Mouse (Mus musculus) lung, embryonic 15.5 days (tissue): ENCODE results near the gene Ciita. TPM values are rescaled to one million over a fixed set of nuclear protein-coding genes. Genes with fewer than 3 reads are reported as not detected.

Source experiments
- ATAC-seq: fragments of 200-750 bp; cut with Nextera tagmentation; 2 replicates; pipeline ENCODE4 v1.8.0; 2017; ENCODE audit warnings: moderate number of reproducible peaks, borderline replicate concordance; ENCODE audit not compliant: low FRiP score, low TSS enrichment; ENCODE audit errors: extremely low read depth
- H3K27ac ChIP-seq: fragments of 300-500 bp; sonication (generic); 2 replicates; pipeline ENCODE4 v1.5.1; 2015; ENCODE audit warnings: moderate library complexity, mild to moderate bottlenecking, inconsistent platforms
- H3K27me3 ChIP-seq: fragments of 300-500 bp; sonication (generic); 2 replicates; pipeline ENCODE4 v1.6.1; 2015; ENCODE audit warnings: inconsistent platforms
- H3K36me3 ChIP-seq: fragments of 300-500 bp; sonication (generic); 2 replicates; pipeline ENCODE4 v1.6.1; 2015; ENCODE audit warnings: inconsistent platforms
- H3K4me1 ChIP-seq: fragments of 300-500 bp; sonication (generic); 2 replicates; pipeline ENCODE4 v1.6.1; 2015; ENCODE audit warnings: inconsistent platforms
- H3K4me2 ChIP-seq: fragments of 300-500 bp; sonication (generic); 2 replicates; pipeline ENCODE4 v1.6.1; 2015; ENCODE audit warnings: inconsistent platforms, mild to moderate bottlenecking, moderate library complexity
- H3K4me3 ChIP-seq: fragments of 300-500 bp; sonication (generic); 2 replicates; pipeline ENCODE4 v1.5.1; 2015; ENCODE audit warnings: mild to moderate bottlenecking, inconsistent platforms
- H3K9ac ChIP-seq: fragments of 300-500 bp; sonication (generic); 2 replicates; pipeline ENCODE4 v1.6.1; 2015; ENCODE audit warnings: inconsistent platforms
- H3K9me3 ChIP-seq: fragments of 300-500 bp; sonication (generic); 2 replicates; pipeline ENCODE4 v1.6.1; 2016; ENCODE audit warnings: inconsistent platforms
- WGBS: fragments of 180-500 bp; shearing (Covaris S2); methylation state at CpG from one replicate; pipeline ENCODE4 v1.1.7; 2015; 5-methylcytosine and 5-hydroxymethylcytosine counted together
- polyA plus RNA-seq: library from polyadenylated mRNA; unstranded; fragments of >200 nt; fragmentation: Nextera tagmentation; extraction: Ambion mirVana; gene quantifications from 2 replicates; pipeline ENCODE4 v1.2.1, GENCODE M21; 2015

Ciita gene
- polyA plus RNA-seq, 1 experiment from 2014 or later, result 1.00 TPM

DNA sequence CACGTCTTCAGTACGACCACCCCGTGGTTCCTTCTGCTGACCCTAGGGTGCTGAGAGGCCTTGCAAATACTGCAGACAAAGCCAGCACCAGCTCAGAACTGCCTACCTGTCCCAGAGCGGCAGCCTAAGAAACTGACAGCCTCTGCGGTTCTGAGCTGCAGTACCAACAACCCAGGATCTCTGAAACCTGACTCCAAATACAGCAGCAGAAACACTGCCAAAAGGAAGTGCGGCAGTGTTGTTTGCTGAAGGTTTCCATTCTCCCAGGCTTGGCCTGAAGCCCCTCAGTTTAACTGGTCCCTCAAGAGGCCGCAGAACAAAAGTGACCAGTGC lies 61.7 kb downstream of the Ciita start:
- H3K4me2 ChIP-seq, result peak overlapping the region; percentile 85
- peak overlapping the region; percentile 72 for H3K4me3 ChIP-seq
- H3K36me3 ChIP-seq, result no peaks in the 10 kb centered on the region
- no peaks in the 10 kb centered on the region for H3K27me3 ChIP-seq
- no peaks in the 10 kb centered on the region for H3K9me3 ChIP-seq
- no peak for ATAC-seq
- H3K9ac ChIP-seq, result peak overlapping the region; percentile 83
- peaks cover 45% of the 10 kb centered on the region for H3K4me1 ChIP-seq
- 8% methylated on average over 7 of the region's 7 CpGs for WGBS
- H3K27ac ChIP-seq, result peak overlapping the region; percentile 89

- peak overlapping the region; percentile 72 for H3K4me3 ChIP-seq
- H3K4me1 ChIP-seq, result peaks cover 45% of the 10 kb centered on the region
- H3K27ac ChIP-seq, result peak overlapping the region; percentile 89
- H3K27me3 ChIP-seq, result no peaks in the 10 kb centered on the region
- H3K9ac ChIP-seq, result peak overlapping the region; percentile 83
- H3K4me2 ChIP-seq, result peak overlapping the region; percentile 85
- ATAC-seq, result peak; percentile 6
- no peaks in the 10 kb centered on the region for H3K9me3 ChIP-seq
- 2% methylated on average over 22 of the region's 22 CpGs for WGBS
- no peaks in the 10 kb centered on the region for H3K36me3 ChIP-seq
Observed at GRCm38 (mm10) chr16:10542266-10542665, 62.4 kb downstream of the Ciita start.

GRCm38 (mm10) chr16:10542698-10543365 lies 63.0 kb downstream of the Ciita start, which contains the start of gene Dexi:
Gene Dexi, minus strand, starts transcription at chr16:10543054.
- H3K9me3 ChIP-seq, result no peaks in the 10 kb centered on the region
- ATAC-seq, result peak; percentile 93
- H3K4me2 ChIP-seq, result peak within 1 kb of the TSS; percentile 85
- H3K27ac ChIP-seq, result peak within 1 kb of the TSS; percentile 89
- peaks cover 45% of the 10 kb centered on the region for H3K4me1 ChIP-seq
- H3K27me3 ChIP-seq, result no peaks in the 10 kb centered on the region
- under 1% methylated on average over 60 of the region's 61 CpGs for WGBS
- H3K36me3 ChIP-seq, result no peaks in the 10 kb centered on the region
- peak within 1 kb of the TSS; percentile 83 for H3K9ac ChIP-seq
- H3K4me3 ChIP-seq, result peak within 1 kb of the TSS; percentile 72

DNA sequence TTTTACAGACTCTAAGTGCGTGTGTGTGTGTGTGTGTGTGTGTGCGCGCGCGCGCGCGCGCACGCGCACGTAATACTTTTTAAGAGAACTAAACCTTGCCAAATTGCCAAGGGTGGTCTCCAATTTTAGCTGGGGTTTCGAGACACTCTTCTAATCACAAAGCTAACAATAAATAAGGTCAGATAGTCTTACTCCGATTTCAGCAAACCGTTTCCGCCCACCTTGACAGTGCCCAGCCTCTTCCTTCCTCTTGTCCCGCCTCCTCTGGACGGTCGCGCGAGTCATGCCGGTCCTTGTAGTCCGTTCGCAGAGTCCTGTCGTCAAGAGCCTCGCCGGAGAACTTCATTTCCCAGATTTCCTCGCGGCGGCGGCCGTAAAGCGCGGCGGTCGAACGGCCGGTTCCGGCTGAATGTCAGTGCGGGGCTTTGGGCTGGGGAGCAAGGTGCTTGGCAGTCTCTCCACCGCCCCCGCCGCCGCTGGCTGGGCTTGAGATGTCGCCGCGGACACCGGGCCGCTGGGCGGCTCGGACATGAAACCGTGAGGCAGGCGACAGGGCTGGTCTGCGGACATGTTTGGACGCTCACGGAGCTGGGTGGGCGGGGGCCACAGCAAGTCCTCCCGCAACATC lies 65.2 kb downstream of the Ciita start, which contains the start of gene Clec16a:
Gene Clec16a (plus strand): TSS at position 345 of the 628 bp plus-strand sequence.
- H3K4me1 ChIP-seq, result peaks cover 33% of the 10 kb centered on the region
- H3K4me3 ChIP-seq, result peak within 1 kb of the TSS; percentile 81
- no peaks in the 10 kb centered on the region for H3K9me3 ChIP-seq
- peak within 1 kb of the TSS; percentile 62 for H3K27ac ChIP-seq
- H3K9ac ChIP-seq, result peak within 1 kb of the TSS; percentile 74
- H3K27me3 ChIP-seq, result no peaks in the 10 kb centered on the region
- WGBS, result under 1% methylated on average over 58 of the region's 58 CpGs
- H3K36me3 ChIP-seq, result no peaks in the 10 kb centered on the region
- H3K4me2 ChIP-seq, result peak within 1 kb of the TSS; percentile 81
- ATAC-seq, result peak; percentile 89

GRCm38 (mm10) chr16:10546865-10547264 lies 67.0 kb downstream of the Ciita start:
- H3K27me3 ChIP-seq, result no peaks in the 10 kb centered on the region
- ATAC-seq, result no peak
- no peak overlapping the region for H3K9ac ChIP-seq
- 31% methylated on average over 3 of the region's 3 CpGs for WGBS
- H3K4me1 ChIP-seq, result peaks cover 15% of the 10 kb centered on the region
- H3K9me3 ChIP-seq, result no peaks in the 10 kb centered on the region
- no peak overlapping the region for H3K27ac ChIP-seq
- H3K4me3 ChIP-seq, result peak overlapping the region; percentile 81; the same call in 1 of the 2 replicates
- no peaks in the 10 kb centered on the region for H3K36me3 ChIP-seq
- H3K4me2 ChIP-seq, result peak overlapping the region; percentile 81

GRCm38 (mm10) chr16:10548938-10549337 lies 69.1 kb downstream of the Ciita start:
- Histone ChIP-seq H3K4me3 (no peak overlapping the region), H3K27ac (no peak overlapping the region), H3K4me2 (no peak overlapping the region), H3K9ac (no peak overlapping the region), H3K27me3 (no peaks in the 10 kb centered on the region), H3K9me3 (no peaks in the 10 kb centered on the region), H3K4me1 (peaks cover 12% of the 10 kb centered on the region), H3K36me3 (no peaks in the 10 kb centered on the region)
- ATAC-seq, result no peak
- 64% methylated on average over 3 of the region's 3 CpGs for WGBS

DNA sequence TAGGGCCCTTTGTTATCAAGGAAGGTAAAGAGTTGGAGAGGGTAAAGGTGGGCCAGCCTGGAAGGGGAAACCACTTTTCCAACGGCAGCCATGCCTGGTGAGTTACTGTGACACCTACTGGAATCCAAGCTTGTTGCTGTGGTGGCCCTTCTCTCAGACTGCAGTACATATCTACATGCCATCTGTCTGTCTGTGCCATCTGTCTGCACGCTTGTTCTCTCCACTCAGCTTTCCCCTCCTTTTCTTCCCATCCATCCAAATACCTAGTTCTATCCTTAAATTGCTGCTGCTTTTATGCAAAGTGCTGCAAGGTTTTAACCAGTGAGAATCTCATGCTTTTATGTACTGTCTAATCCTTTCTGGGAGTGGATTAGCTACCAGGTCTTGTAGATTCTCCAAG lies 69.7 kb downstream of the Ciita start:
- WGBS, result 70% methylated on average over 2 of the region's 2 CpGs
- H3K4me2 ChIP-seq, result no peak overlapping the region
- ATAC-seq, result no peak
- H3K36me3 ChIP-seq, result no peaks in the 10 kb centered on the region
- no peak overlapping the region for H3K4me3 ChIP-seq
- H3K9me3 ChIP-seq, result no peaks in the 10 kb centered on the region
- no peak overlapping the region for H3K9ac ChIP-seq
- H3K27ac ChIP-seq, result no peak overlapping the region
- no peaks in the 10 kb centered on the region for H3K27me3 ChIP-seq
- peaks cover 12% of the 10 kb centered on the region for H3K4me1 ChIP-seq

DNA sequence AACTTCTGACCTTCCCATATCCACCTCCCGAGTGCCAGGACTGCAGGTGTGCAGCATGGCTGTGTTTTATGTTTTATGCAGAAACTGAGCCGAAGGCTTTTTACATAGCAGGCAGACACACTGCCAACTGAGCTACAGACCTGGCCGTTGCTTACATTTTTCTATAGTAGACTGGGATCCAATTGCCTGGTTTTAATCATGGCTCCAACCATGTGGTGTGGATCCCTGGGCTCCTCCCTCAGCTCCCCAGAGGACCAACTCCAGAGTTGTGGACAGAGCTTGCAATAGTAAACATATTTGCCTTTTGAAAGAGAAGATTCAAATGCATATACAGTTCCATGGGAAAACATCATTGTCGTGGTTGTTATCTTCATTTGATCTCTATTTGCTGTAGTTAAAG lies 71.7 kb downstream of the Ciita start:
- no peak overlapping the region for H3K4me2 ChIP-seq
- H3K27ac ChIP-seq, result no peak overlapping the region
- ATAC-seq, result no peak
- no peak overlapping the region for H3K9ac ChIP-seq
- peaks cover 4% of the 10 kb centered on the region for H3K4me1 ChIP-seq
- 75% methylated on average over 4 of the region's 4 CpGs for WGBS
- no peaks in the 10 kb centered on the region for H3K36me3 ChIP-seq
- no peak overlapping the region for H3K4me3 ChIP-seq
- no peaks in the 10 kb centered on the region for H3K27me3 ChIP-seq
- no peaks in the 10 kb centered on the region for H3K9me3 ChIP-seq

DNA sequence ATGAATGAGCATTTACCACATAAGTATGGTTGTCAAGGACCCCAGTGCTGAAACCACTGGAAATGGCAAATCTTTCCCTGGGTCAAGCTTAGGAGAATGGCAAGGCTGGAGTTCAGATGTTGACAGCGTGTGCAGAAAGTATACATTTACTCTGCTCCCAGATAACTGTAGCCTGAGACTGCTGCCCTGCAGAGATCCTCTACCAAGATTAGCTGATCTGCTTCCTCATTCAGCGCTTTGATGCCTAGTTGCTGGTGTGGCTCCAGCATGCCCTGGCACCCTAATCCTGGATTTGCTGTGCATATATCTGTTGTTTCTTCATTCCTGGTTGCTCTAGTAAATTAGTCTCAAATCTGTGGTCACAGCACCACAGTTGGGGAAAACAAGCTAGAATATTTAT lies 74.0 kb downstream of the Ciita start:
- Histone ChIP-seq H3K9me3 (no peaks in the 10 kb centered on the region), H3K27me3 (no peaks in the 10 kb centered on the region), H3K4me1 (no peaks in the 10 kb centered on the region), H3K9ac (no peak overlapping the region), H3K36me3 (no peaks in the 10 kb centered on the region), H3K4me3 (no peak overlapping the region), H3K27ac (no peak overlapping the region), H3K4me2 (no peak overlapping the region)
- WGBS, result 86% methylated on average over 2 of the region's 2 CpGs
- ATAC-seq, result no peak

GRCm38 (mm10) chr16:10559991-10560390 lies 80.1 kb downstream of the Ciita start:
- H3K9ac ChIP-seq, result no peak overlapping the region
- no peaks in the 10 kb centered on the region for H3K4me1 ChIP-seq
- no peak for ATAC-seq
- WGBS, result 80% methylated on average over 8 of the region's 8 CpGs
- H3K27ac ChIP-seq, result no peak overlapping the region
- H3K4me3 ChIP-seq, result no peak overlapping the region
- no peak overlapping the region for H3K4me2 ChIP-seq
- peaks cover 4% of the 10 kb centered on the region; the same call in 1 of the 2 replicates for H3K36me3 ChIP-seq
- no peaks in the 10 kb centered on the region for H3K27me3 ChIP-seq
- H3K9me3 ChIP-seq, result no peaks in the 10 kb centered on the region

DNA sequence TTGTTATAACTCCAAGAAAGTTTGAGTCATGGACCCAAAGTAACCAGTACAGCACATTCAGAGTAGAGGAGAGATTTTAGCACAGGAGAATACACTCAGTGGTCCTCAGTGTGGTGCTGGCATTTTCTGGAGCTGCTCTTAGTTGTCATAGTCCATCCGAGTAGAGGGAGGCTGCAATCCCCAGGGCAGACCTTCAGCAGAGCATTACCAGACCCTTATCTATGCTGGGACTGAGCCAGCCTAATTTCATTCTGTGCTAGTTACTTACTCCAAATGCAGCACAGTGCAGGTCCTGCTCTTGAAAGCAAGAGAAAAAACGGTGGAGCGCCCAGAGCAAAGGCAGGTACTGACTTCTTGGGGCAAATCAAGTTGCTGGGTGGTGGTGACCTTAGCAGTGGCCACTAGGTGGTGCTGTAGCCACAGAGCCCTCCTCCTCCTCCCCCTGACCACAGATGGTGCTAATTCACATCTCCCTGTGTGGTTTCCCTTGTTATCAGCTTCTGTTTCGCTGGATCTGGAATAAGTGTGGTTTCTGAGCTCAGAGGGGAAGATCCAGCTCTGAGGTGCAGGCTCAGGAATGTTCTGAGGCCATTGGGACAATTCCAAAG lies 85.5 kb downstream of the Ciita start:
- Histone ChIP-seq H3K9ac (no peak overlapping the region), H3K9me3 (no peaks in the 10 kb centered on the region), H3K27ac (no peak overlapping the region), H3K4me1 (no peaks in the 10 kb centered on the region), H3K4me2 (no peak overlapping the region), H3K27me3 (no peaks in the 10 kb centered on the region), H3K4me3 (no peak overlapping the region), H3K36me3 (peaks cover 16% of the 10 kb centered on the region; the same call in 1 of the 2 replicates)
- WGBS, result 27% methylated on average over 4 of the region's 4 CpGs
- no peak for ATAC-seq

DNA sequence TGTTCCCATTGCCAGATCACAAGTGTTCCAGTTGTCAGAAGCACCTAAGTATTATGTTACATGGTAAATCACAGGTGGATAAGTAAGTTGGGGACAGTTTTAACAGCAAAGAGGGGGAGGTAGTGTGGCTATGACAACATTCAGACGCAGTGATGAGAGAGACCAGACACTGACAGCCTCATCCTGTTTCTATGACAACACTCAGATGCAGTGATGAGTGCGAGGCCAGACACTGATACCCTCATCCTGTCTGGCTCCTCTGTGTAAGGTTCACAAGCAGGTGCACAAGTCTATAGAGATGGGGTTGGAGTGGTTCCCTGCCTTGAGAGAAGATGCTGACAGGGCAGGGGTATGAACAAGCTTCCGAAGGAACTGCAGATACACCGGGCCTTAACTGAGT lies 87.3 kb downstream of the Ciita start:
- Histone ChIP-seq H3K4me3 (no peak overlapping the region), H3K9ac (no peak overlapping the region), H3K4me2 (no peak overlapping the region), H3K4me1 (no peaks in the 10 kb centered on the region), H3K36me3 (0 out of 2 replicates have a peak, but pooled peaks cover 12% of the 10 kb centered on the region), H3K9me3 (no peaks in the 10 kb centered on the region), H3K27ac (no peak overlapping the region), H3K27me3 (no peaks in the 10 kb centered on the region)
- ATAC-seq, result no peak
- 89% methylated on average over 4 of the region's 4 CpGs for WGBS
